Mouse (Mus musculus) cerebellum, adult 2 months (tissue): ENCODE data around the gene Slco1a5.

ENCODE experiments used
- CTCF ChIP-seq: fragments of 200-500 bp; IDR thresholded peaks from 2 replicates; pipeline ENCODE4 v1.5.1; 2011; ENCODE audit warnings: low read depth, mild to moderate bottlenecking, control low read depth, low read length, moderate library complexity, borderline replicate concordance; ENCODE audit not compliant: insufficient read depth
- POLR2A ChIP-seq: fragments of 200-500 bp; IDR thresholded peaks from 2 replicates; pipeline ENCODE4 v1.6.1; 2011; ENCODE audit warnings: low read length, control low read depth, borderline replicate concordance; ENCODE audit not compliant: insufficient read depth

DNA sequence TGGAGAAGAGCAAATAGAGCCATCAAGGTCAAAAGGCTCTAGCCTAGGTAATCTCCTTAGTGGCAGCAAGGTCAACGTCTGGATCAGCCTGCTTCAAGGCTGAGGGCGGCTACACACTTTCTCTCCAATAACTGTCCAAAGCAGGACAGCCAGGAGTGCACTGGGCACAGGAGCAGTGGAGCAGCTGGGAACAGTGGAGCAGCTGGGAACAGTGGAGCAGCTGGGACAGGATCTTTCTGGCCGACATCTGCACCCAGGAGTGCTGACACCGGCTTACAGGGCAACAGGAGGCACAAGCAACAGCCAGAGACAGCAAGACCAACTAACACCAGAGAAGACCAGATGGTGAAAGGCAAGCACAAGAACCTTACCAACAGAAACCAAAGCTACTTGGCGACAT is 77.7 kb downstream of the Slco1a5 start:
- TF ChIP-seq CTCF: no peak
- no peak for TF ChIP-seq POLR2A
